Mouse (Mus musculus): Measurements from ENCODE around the gene Zfp146. TPM values are rescaled to one million over a fixed set of nuclear protein-coding genes. Genes with fewer than 3 reads are reported as not detected.
A peak's percentile ranks its signal among the peaks of the same experiment; 100 is the strongest.
"Not testable (repeated sequence)": the region's sequence is repeated elsewhere in the genome, so short reads cannot be mapped to it uniquely, and the experiment has no call there.

Gene Zfp146
- polyA plus RNA-seq, 1 experiment from 2014 or later: 18.7 TPM

GRCm38 (mm10) chr7:30184641-30185348 is 15.2 kb upstream of the Zfp146 start:
- H3K27ac ChIP-seq (replicated peaks; ENCODE audit: low read depth, low read length): no peak overlapping the region
- H3K9me3 ChIP-seq (ENCODE audit: control insufficient read depth, low read length): no peaks in the 10 kb centered on the region
- ATAC-seq (ENCODE audit: insufficient number of reproducible peaks, low FRiP score, low TSS enrichment, low read depth): no peak
- 70% methylated on average over 13 of the region's 13 CpGs for WGBS
- peaks cover 16% of the 10 kb centered on the region for H3K36me3 ChIP-seq (ENCODE audit: control insufficient read depth, insufficient read depth, low read length)
- DNase-seq (ENCODE audit: low spot score): no peak
- no peaks in the 10 kb centered on the region for H3K4me1 ChIP-seq (ENCODE audit: control insufficient read depth, insufficient read depth, low read length)
- no peak overlapping the region; the same call in 1 of the 2 replicates for H3K4me2 ChIP-seq (ENCODE audit: low read depth, severe bottlenecking)
- H3K4me3 ChIP-seq (ENCODE audit: low read depth, low read length): no peak overlapping the region
- no peaks in the 10 kb centered on the region for H3K27me3 ChIP-seq (ENCODE audit: control insufficient read depth, insufficient read depth, low read length)
- H3K9ac ChIP-seq (ENCODE audit: low read length): no peak overlapping the region

- H3K27ac ChIP-seq (replicated peaks; ENCODE audit: low read depth, low read length): no peak within 1 kb of the TSS
- H3K36me3 ChIP-seq (ENCODE audit: control insufficient read depth, insufficient read depth, low read length): peaks cover 14% of the 10 kb centered on the region
- DNase-seq (ENCODE audit: low spot score) (peak; percentile 73), ATAC-seq (ENCODE audit: insufficient number of reproducible peaks, low FRiP score, low TSS enrichment, low read depth) (peak; percentile 37; the same call in 1 of the 2 replicates)
- no peaks in the 10 kb centered on the region for H3K9me3 ChIP-seq (ENCODE audit: control insufficient read depth, low read length)
- H3K4me1 ChIP-seq (ENCODE audit: control insufficient read depth, insufficient read depth, low read length): no peaks in the 10 kb centered on the region
- H3K27me3 ChIP-seq (ENCODE audit: control insufficient read depth, insufficient read depth, low read length): no peaks in the 10 kb centered on the region
- H3K9ac ChIP-seq (ENCODE audit: low read length): no peak within 1 kb of the TSS
- no peak within 1 kb of the TSS for H3K4me3 ChIP-seq (ENCODE audit: low read depth, low read length)
- whole genome bisulfite sequencing: under 1% methylated on average over 11 of the region's 11 CpGs
- peak within 1 kb of the TSS; percentile 32 for H3K4me2 ChIP-seq (ENCODE audit: low read depth, severe bottlenecking)
Observed at GRCm38 (mm10) chr7:30183879-30184289, 14.3 kb upstream of the Zfp146 start, which contains the start of gene Cox7a1. Cox7a1 (plus strand) TSS chr7:30184144.

GRCm38 (mm10) chr7:30183189-30183588 is 13.6 kb upstream of the Zfp146 start:
- not testable (repeated sequence) for H3K9me3 ChIP-seq (ENCODE audit: control insufficient read depth, low read length); H3K4me1 ChIP-seq (ENCODE audit: control insufficient read depth, insufficient read depth, low read length); H3K27ac ChIP-seq (replicated peaks; ENCODE audit: low read depth, low read length); DNase-seq (ENCODE audit: low spot score); H3K9ac ChIP-seq (ENCODE audit: low read length); ATAC-seq (ENCODE audit: insufficient number of reproducible peaks, low FRiP score, low TSS enrichment, low read depth); H3K4me2 ChIP-seq (ENCODE audit: low read depth, severe bottlenecking); H3K4me3 ChIP-seq (ENCODE audit: low read depth, low read length); H3K27me3 ChIP-seq (ENCODE audit: control insufficient read depth, insufficient read depth, low read length)
- 67% methylated on average over 7 of the region's 7 CpGs for WGBS
- peaks cover 16% of the 10 kb centered on the region for H3K36me3 ChIP-seq (ENCODE audit: control insufficient read depth, insufficient read depth, low read length)

- peaks cover 11% of the 10 kb centered on the region for H3K36me3 ChIP-seq (ENCODE audit: control insufficient read depth, insufficient read depth, low read length)
- not testable (repeated sequence) for DNase-seq (ENCODE audit: low spot score); H3K27me3 ChIP-seq (ENCODE audit: control insufficient read depth, insufficient read depth, low read length); H3K27ac ChIP-seq (replicated peaks; ENCODE audit: low read depth, low read length); H3K4me3 ChIP-seq (ENCODE audit: low read depth, low read length); H3K4me2 ChIP-seq (ENCODE audit: low read depth, severe bottlenecking); H3K9ac ChIP-seq (ENCODE audit: low read length); ATAC-seq (ENCODE audit: insufficient number of reproducible peaks, low FRiP score, low TSS enrichment, low read depth); H3K9me3 ChIP-seq (ENCODE audit: control insufficient read depth, low read length); H3K4me1 ChIP-seq (ENCODE audit: control insufficient read depth, insufficient read depth, low read length)
- 95% methylated on average over 9 of the region's 10 CpGs for WGBS
Observed at GRCm38 (mm10) chr7:30181929-30182328, 12.4 kb upstream of the Zfp146 start.

- Histone ChIP-seq H3K9ac (ENCODE audit: low read length) (no peak overlapping the region), H3K27me3 (ENCODE audit: control insufficient read depth, insufficient read depth, low read length) (no peaks in the 10 kb centered on the region), H3K9me3 (ENCODE audit: control insufficient read depth, low read length) (no peaks in the 10 kb centered on the region), H3K36me3 (ENCODE audit: control insufficient read depth, insufficient read depth, low read length) (peaks cover 6% of the 10 kb centered on the region; the same call in 1 of the 2 replicates), H3K4me3 (ENCODE audit: low read depth, low read length) (0 out of 2 replicates have a peak overlapping the region, but pooled peaks have one; percentile 5), H3K4me2 (ENCODE audit: low read depth, severe bottlenecking) (no peak overlapping the region), H3K4me1 (ENCODE audit: control insufficient read depth, insufficient read depth, low read length) (no peaks in the 10 kb centered on the region), H3K27ac (replicated peaks; ENCODE audit: low read depth, low read length) (no peak overlapping the region)
- WGBS: 3% methylated on average over 4 of the region's 4 CpGs
- ATAC-seq (ENCODE audit: insufficient number of reproducible peaks, low FRiP score, low TSS enrichment, low read depth) (no peak), DNase-seq (ENCODE audit: low spot score) (peak; percentile 85)
Observed at GRCm38 (mm10) chr7:30181308-30181707, 11.8 kb upstream of the Zfp146 start.

GRCm38 (mm10) chr7:30178256-30178655 is 8.7 kb upstream of the Zfp146 start:
- 0 out of 2 replicates have a peak, but pooled peaks cover 4% of the 10 kb centered on the region for H3K36me3 ChIP-seq (ENCODE audit: control insufficient read depth, insufficient read depth, low read length)
- no peak overlapping the region for H3K27ac ChIP-seq (replicated peaks; ENCODE audit: low read depth, low read length)
- ATAC-seq (ENCODE audit: insufficient number of reproducible peaks, low FRiP score, low TSS enrichment, low read depth): no peak
- H3K9ac ChIP-seq (ENCODE audit: low read length): no peak overlapping the region
- no peaks in the 10 kb centered on the region for H3K27me3 ChIP-seq (ENCODE audit: control insufficient read depth, insufficient read depth, low read length)
- no peak overlapping the region for H3K4me2 ChIP-seq (ENCODE audit: low read depth, severe bottlenecking)
- WGBS: 87% methylated on average over 11 of the region's 11 CpGs
- H3K4me3 ChIP-seq (ENCODE audit: low read depth, low read length): no peak overlapping the region
- DNase-seq (ENCODE audit: low spot score): no peak
- no peaks in the 10 kb centered on the region for H3K4me1 ChIP-seq (ENCODE audit: control insufficient read depth, insufficient read depth, low read length)
- no peaks in the 10 kb centered on the region for H3K9me3 ChIP-seq (ENCODE audit: control insufficient read depth, low read length)

- Histone ChIP-seq H3K4me3 (ENCODE audit: low read depth, low read length) (no peak overlapping the region), H3K9ac (ENCODE audit: low read length) (no peak overlapping the region), H3K36me3 (ENCODE audit: control insufficient read depth, insufficient read depth, low read length) (0 out of 2 replicates have a peak, but pooled peaks cover 4% of the 10 kb centered on the region), H3K9me3 (ENCODE audit: control insufficient read depth, low read length) (no peaks in the 10 kb centered on the region), H3K27me3 (ENCODE audit: control insufficient read depth, insufficient read depth, low read length) (no peaks in the 10 kb centered on the region), H3K27ac (replicated peaks; ENCODE audit: low read depth, low read length) (no peak overlapping the region), H3K4me2 (ENCODE audit: low read depth, severe bottlenecking) (no peak overlapping the region), H3K4me1 (ENCODE audit: control insufficient read depth, insufficient read depth, low read length) (no peaks in the 10 kb centered on the region)
- no peak for DNase-seq (ENCODE audit: low spot score)
- ATAC-seq (ENCODE audit: insufficient number of reproducible peaks, low FRiP score, low TSS enrichment, low read depth): no peak
- WGBS: 87% methylated on average over 12 of the region's 12 CpGs
Observed at GRCm38 (mm10) chr7:30176474-30176873, 6.9 kb upstream of the Zfp146 start.

- Histone ChIP-seq H3K27me3 (ENCODE audit: control insufficient read depth, insufficient read depth, low read length) (no peaks in the 10 kb centered on the region), H3K4me2 (ENCODE audit: low read depth, severe bottlenecking) (peak overlapping the region; percentile 66), H3K4me3 (ENCODE audit: low read depth, low read length) (peak overlapping the region; percentile 67), H3K9ac (ENCODE audit: low read length) (peak overlapping the region; percentile 95), H3K9me3 (ENCODE audit: control insufficient read depth, low read length) (peaks cover 14% of the 10 kb centered on the region; the same call in 1 of the 2 replicates), H3K4me1 (ENCODE audit: control insufficient read depth, insufficient read depth, low read length) (no peaks in the 10 kb centered on the region), H3K36me3 (ENCODE audit: control insufficient read depth, insufficient read depth, low read length) (peaks cover 18% of the 10 kb centered on the region), H3K27ac (replicated peaks; ENCODE audit: low read depth, low read length) (no peak overlapping the region)
- ATAC-seq (ENCODE audit: insufficient number of reproducible peaks, low FRiP score, low TSS enrichment, low read depth): peak; percentile 22; the same call in 1 of the 2 replicates
- 32% methylated on average over 11 of the region's 11 CpGs for WGBS
- no peak for DNase-seq (ENCODE audit: low spot score)
Observed at GRCm38 (mm10) chr7:30170283-30170951, 867 bp upstream of the Zfp146 start.

Measured in limb, embryonic 11.5 days (tissue).